Mouse (Mus musculus) left cerebral cortex, adult 18-20 months (tissue): ENCODE measurements around the gene Pik3cd. TPM values are rescaled to one million over a fixed set of nuclear protein-coding genes. Genes with fewer than 3 reads are reported as not detected.

Experiments
- DNase-seq, 2 experiments: peaks; one replicate each; pipeline ENCODE4 v3.0.0; 2021 to 2022; ENCODE audit warnings: low spot score in 2 of 2, mixed read lengths in 1 of 2
- total RNA-seq, 2 experiments: library from RNA; stranded (reverse); gene quantifications; 2 replicates each; pipeline ENCODE4 v1.2.3; 2021

Pik3cd gene
- total RNA-seq, 2 experiments from 2014 or later: 23.8 to 24.9 TPM

DNA sequence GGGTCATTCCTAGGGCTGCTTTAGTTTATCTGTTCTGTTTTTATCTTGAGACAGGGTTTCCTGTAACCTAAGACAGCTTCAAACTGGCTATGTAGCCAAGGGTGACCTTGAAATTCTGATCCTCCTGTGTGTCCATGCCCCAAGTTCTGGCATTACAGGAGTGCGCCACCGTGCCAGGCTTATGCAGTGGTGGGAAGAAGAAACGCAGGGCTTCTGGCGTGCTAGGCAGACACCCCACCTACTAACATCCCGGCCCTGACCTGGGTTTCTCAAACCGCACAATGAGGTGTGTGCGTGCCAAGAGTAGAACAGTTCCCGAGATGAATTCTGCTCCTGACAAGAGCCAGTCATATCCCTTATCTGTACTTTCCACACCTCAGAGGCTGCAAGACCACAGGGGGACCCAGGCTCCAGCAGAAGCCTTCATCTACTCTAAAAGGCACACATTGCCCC lies 11.5 kb downstream of the Pik3cd start:
- DNase-seq: no peak

DNA sequence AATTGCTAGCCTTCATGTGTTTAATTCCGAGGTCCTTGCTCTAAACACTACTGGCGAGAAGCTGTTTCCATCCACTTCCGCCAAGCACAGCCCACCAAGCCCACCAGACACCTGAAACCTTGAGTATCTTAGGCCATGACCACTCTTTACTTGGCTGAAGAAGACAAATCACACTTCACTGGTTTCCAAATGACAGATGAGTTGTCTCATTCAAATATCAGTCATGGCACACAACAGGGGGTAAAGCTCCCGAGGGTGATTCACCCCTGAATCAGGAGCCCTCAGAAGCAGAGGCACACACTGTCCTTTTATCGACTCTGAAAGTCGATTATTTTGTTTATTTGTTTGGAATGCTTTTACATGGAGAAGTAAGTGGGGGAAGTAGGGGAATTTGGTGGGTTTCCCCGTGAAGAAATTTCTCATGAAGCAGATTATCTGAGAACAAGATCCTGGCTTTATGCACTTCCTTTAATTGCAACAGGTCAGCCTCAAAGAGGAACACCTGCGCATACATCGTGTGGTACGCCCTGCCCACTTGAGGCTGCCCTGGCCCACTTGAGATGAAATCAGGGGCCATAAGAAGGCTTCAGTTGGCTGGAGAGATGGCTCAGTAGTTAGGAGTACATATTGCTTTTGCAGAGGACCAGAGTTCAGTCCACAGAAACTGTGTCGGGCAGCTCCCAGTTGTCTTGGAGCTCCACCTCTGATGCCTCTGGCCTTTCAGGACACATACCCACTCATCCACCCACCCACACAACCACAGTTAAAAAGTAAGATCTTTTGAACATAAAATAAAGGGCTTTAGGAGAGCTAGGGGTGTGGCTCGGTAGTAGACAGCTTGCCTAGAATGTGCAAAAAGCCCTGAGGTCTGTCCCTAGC lies 12.3 kb downstream of the Pik3cd start:
- no peak for DNase-seq

DNA sequence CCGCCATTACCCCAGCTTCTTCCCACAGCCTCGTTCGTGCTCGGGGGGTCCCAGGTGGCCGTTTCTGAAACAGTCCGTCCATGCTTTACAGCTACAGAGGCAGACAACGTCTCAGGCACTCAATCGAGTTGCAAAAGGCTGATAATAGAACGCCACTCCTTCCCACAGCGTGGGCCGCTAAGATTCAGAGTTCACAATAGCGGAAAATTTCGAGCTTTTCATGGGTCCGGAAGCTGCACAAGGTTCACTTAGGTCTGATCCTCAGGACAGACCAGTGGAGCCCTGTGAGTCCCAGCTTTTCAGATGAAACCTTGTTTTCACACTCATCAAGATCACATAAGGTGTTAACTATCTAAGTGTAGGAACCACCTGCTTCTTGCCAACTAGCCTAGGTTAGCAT lies 13.5 kb downstream of the Pik3cd start:
- DNase-seq: no peak

DNA sequence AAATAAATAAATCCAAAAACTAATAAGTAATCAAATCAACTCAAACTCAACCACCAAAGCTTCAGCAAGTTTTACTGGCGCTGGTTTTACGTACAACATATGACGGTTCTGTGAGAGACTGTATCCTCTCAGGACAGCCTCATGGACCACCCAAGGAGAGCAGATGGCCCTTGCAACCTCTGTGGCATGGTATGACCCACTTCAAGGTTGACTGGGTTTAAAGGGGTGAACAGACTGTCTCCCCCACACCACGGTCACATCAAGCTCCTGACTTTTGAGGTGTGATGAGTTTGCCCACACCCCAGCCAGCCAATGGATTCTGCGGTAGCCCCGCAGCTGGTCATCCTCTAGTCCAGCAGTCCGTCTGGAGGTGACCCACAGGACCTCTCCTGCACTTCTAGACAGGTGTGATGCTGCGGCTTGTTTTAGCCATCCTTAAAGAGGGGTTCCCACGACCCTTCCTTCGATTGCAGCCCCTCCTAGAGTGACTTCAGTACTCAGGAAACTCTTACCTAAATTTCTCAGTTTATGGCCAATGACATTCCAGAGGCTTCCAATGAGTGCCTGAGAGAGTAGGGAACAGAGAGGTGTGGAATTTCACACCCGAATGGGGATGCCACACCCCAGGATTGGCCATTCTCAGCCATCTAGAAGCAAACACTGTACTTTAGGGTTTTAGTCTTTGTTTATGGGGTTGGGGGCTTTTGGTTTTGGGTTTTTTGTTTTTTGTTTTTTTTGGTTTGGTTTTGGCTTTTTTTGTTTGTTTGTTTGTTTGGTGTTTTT lies 17.3 kb downstream of the Pik3cd start:
- no peak for DNase-seq

DNA sequence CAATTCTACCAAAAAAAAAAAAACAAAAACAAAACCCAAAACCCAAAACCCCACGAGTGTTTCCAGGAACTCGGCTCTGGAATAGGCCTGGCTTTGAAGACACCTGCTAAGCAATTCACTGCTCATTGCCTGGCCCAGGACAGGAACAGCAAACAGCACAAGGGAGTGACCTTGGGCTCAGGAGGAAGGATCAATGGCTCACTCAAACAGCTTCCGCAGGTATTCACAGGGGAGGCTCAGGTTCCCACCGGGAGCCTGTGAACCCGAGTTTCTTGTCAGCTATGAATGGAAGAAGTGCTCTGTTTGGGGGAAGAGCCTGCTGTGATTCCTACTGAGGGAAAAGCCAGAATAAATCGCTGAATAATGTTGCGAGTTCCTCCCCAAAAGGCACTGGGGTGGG lies 18.5 kb downstream of the Pik3cd start:
- DNase-seq: no peak

DNA sequence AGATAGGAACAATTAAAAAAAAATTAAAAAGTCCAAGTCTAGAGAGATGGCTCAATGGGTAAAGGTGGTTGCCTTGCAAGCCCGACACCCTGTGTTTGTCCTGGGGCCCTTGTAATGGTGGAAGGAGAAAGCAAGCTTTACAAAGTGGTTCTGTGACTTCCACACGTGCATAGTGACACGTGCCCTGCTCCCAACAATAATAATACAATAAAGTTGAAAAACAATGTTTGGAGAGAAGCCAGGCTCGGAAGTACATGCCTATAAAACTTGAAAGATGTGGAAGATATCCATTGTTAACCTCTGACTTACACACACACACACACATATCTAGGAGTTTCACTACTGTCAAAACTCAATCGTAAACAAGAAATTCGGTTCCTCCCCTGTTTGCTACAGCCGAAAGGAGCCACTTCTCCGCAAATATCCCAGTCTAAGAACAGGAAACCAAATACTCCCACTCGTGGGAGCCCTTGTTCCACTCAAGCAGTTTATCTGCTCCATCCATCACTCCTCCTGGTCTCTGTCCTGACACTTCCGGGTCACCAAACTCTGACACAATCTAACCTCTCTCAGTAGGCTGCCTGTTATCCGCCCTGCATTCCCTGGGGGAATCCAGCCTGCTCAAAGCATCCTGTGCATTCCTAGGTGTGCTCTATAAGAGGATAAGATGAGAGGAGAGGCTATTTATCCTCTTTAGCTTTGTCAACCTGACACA lies 23.2 kb downstream of the Pik3cd start:
- no peak for DNase-seq

DNA sequence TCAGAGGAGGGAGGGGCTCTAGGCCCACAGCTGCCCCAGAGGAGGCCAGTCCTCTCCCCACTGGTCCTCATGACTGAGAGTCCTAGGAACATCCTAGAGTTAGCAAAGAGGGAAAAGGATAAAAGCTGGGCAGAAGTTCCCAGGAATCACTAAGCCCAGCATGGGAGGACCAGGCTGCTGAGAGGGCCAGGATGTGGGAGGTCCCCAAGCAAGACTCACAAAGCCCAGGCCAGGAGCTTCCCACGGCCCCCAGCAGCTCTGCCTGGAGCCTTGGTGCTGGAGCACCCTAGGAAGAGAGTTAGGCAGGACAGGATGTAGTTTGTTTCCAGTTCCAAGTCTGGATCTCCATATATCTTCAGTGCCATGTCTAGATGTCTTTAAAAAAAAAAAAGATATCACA lies 24.4 kb downstream of the Pik3cd start:
- no peak for DNase-seq

DNA sequence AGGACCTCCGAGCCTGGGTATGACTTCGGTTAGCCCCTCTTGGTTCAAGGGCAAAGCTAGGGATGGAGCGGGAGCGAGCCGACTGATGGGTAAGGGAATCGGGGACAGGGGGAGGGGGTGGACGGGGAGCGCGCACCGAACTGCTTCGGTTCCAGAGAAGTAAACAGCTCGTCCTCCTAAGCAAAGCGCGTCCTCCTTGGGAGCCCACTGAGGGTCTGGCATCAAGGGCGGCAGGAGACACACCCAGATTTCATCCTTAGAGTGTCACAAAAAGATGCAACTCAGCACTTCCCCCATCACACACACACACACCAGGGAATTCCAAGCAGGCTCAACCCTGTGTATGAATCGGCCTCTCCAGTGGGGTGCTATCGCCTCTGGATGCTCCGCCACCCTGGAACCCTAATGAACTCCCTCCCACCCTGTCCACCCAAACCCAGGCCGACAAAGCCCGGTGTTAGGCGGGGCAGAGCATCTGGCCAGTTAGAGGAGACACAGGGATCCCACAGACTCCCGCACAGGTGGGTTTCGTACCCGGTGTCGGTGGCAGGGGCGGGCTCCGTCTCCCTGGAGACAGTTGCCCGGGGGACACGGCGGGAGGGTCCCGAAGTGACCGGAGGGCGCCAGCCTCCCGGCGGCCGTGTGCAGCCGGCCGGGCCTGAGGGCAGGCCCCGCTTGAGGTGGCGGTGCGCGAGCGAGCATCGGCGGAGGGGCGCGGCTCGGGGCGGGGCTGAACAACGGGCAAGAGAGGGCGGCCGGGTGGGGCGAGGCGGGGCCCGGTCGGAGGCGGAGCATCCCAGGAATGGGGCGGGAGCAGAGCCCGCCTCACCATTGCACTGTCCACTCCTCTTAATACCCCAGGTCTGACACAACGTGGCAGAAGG lies 26.8 kb downstream of the Pik3cd start:
- peak; percentile 78 to 81 for DNase-seq

DNA sequence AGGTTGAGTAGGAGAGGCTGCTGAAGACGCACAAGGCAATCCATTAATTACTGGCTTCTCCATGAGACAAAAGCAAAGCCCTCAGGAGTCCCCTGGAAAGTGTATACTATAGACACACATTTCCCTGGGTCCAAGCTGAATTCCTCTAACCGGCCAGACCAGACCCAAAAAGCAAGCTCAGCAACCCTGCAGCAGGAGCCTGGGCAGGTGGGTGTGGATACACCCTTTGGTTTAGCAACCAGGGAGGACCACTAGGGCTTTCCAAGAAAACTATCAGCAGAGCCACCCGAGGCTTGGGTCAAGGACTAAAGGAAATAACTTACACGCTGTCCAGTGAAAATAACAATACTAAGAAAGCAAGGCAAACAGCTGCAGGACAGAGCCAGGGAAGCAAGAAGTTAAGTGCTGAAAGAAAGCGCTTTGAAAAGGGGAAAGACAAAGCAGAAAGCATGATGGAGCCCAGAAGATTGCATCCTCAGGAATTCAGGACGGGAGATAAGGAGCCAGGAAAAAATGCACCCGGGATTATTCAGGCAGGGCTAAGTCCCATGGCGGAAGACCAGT lies 27.5 kb downstream of the Pik3cd start:
- no peak for DNase-seq

DNA sequence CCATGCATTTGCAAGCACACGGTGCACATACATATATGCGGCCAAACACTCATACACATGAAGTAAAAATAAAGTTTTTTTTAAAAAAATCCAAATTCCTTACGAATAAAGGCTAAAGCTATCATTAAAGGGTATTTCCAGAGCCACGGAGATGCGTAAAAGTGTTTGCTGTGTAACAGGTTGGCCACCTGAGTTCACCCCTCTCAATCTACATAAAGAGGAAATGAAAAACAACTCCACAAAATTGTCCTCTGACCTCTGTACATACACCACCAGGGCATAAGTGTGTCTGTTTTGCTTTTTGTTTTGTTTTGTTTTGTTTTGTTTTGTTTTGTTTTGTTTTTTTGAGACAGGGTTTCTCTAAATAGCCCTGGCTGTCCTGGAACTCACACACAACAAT lies 29.6 kb downstream of the Pik3cd start:
- DNase-seq: no peak

DNA sequence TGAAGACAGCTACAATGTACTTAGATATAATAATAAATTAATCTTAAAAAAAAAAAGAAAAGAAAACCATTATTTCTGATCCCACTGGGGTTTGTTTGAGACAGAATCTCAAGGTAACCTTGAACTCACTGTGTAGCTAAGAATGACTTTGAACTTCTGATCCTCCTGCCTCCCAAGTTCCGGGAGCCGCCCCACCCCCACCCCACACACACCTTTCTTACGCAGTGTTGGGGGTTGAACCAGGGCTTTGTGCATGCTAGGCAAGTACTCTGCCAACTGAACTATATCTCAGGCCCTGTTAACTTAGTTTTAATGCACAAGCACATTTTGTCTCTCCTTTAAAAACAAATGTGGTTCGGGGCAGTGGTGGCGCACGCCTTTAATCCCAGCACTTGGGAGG lies 31.2 kb downstream of the Pik3cd start:
- no peak for DNase-seq

DNA sequence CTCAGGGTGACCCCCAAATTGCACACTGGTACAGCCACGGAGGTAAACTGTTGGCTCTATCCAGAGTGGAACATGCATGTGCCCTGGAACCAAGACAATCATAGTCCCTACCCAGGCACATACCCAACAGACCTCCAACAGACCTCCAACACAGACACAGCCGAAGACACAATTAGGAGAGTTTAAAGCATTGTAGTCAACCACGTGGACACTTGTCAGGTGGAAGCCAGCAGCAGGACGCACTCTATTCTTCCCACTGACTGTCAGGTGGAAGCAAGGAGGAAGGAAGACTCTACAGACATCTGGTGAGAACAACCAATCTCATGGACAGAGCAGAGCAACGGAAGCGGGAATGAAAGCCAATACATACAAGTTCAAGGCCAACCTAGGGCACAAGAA lies 36.7 kb downstream of the Pik3cd start:
- DNase-seq: no peak

DNA sequence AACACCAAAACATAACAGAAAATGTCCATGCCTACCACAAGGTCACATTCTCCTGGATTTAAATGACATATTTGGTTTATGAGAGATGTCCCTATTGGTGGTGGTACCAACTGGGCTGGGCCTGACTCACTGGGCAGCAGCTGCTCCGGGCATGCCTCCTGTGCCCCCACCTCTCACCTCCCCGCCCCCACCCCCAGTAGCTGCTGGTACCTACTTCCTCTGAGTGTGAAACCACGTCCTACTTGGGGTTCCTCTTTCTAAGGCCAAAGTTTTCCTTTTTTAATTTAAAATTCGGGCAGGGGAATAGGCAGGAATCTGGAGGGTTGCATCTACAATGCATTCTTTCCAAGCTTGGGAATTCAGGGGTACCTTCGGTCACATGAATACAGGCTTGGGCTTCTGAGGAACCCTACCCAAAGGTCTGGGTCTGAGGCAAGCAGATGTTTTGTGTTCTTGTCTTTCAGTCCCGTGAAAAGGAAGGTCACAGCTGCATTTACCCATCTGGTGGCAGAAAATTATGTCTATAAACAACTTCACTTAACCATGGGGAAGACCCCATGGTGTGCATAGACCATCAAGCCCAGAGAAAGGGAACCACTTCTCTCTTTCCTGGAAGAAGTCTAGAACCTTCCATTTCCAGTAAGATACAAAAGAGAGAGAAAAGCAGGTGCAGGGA lies 37.2 kb downstream of the Pik3cd start:
- DNase-seq: no peak

DNA sequence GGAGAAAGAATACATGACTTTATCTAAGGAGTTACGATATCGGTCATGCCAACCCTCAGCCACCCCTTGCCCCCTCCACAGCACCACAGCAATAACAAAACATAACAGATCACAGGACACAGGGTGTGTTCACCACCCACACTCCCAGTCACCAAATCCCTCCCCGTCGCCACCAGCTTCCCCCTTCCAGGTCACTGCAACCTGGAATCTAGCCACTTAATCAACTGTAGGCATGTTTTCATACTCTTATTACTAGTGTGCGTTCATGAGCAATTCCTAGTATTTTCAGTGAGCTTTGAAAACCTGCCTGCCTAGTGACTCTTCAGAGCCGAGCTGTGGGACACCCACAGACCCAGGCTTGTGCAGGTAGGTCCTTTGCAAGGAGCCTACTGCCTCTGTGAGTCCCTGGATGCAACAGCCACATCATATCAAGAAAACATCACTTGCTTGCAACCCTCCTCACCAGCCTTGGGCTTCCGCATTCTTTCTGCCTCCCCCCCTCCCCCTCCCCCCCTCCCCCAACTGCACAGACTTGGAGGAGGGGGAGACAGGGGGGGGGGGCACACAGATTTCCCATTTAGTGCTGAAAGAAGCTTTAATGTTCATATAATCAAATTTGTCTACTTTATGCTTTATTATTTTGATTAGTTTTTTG lies 38.4 kb downstream of the Pik3cd start:
- no peak for DNase-seq

DNA sequence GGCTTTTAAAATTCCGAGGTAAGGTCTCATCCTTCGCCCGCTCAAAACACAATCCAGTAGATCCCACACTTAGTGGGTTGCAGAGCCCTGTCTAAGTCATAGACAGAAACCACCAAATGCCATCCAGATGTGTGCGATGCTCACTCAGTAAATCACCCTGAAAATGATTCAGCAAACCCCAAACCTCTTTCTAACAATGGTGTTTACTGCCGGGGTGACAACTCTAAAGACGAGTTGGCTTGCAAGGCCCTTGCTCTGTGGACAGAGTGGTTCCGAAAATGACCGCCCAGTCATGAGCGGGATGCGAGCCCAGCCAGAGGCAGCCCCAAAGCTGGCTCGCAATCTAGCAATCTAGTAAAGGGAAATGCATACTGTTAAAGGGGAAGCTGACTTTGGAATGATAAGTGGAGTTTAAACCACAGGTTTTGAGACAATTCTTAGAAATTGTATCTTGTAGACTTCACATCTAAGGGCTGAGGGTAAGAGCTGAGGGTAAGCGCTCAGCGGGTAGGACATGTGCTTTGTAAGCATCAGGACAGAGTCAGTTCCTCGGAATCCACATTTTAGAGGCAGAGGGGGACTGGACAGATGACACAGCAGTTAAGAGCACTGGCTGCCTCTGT lies 40.3 kb downstream of the Pik3cd start:
- no peak for DNase-seq

DNA sequence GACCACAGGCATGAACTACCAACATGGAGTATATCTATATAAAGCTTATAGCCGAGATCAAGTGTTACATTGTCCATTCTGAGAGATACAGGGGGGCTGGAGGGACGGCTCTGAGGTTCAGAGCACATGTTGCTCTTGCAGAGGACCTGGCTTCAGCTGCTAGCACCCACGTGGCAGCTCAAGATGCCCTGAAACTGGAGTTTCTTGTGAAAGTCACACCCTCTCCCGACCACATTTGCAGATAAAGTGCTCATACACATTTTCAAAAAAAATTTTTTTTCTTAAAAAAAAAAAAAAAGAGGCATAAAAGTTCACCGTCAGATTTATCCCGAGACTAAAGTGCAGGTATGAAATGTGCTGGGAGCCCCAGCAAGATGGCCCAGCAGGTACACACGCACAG lies 41.8 kb downstream of the Pik3cd start:
- no peak for DNase-seq

DNA sequence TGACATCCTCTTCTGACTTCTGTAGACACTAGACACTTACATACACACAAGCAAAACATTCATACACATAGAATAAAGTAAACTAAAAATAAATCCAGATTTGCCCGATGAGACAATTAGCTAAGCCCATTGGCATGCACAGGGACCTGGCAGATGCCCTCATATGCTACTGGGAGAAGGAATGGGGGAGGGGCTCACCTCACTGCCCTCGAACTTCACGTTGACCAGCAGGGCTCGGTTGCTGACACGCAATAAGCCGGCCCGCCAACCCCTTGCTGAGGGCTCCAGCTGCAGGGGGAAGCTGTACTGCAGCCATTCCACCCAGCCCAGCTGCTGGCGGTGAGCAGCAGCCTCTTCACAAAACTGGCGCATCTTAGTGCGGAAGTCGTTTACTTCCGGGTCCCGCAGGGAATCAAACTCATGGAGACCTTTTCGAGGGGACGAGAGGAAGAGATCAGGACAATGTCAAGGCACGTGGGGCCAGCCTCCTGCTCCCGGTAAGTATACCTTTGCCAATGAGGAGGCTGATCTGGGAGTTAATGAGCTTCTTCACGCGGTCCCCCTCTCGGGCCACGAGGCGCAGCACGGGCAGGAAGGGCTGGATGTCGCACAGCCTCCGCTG lies 42.8 kb downstream of the Pik3cd start:
- DNase-seq: no peak

DNA sequence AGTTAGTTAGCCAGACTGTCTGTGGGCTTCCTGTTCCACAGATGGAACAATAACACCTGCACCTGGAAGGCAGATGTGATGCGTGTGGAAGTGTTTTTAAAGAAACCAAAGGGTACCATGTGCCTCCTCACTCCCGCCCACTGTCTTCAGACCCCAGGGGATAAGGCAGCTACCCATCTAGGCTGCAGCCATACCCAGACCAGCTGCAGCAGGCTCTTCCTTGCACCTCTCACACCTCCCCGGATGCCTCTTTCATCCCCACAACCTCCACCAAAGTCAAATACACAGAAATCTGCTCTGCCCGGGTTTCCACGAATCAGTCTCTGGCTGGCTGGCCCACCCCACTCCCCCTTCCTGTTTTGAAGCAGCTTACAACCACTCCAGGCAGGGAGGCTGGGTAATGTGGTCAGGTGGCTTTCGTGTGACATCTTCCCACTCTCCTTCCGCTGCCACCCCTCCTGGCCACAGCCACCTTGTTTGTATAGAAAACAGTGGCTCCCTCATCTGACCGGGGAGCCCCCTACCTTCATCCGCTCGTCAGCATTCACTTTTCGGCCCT lies 44.4 kb downstream of the Pik3cd start:
- DNase-seq: no peak
